Mouse (Mus musculus): Measurements from ENCODE around the gene Lpar1.

Gene Lpar1

DNA sequence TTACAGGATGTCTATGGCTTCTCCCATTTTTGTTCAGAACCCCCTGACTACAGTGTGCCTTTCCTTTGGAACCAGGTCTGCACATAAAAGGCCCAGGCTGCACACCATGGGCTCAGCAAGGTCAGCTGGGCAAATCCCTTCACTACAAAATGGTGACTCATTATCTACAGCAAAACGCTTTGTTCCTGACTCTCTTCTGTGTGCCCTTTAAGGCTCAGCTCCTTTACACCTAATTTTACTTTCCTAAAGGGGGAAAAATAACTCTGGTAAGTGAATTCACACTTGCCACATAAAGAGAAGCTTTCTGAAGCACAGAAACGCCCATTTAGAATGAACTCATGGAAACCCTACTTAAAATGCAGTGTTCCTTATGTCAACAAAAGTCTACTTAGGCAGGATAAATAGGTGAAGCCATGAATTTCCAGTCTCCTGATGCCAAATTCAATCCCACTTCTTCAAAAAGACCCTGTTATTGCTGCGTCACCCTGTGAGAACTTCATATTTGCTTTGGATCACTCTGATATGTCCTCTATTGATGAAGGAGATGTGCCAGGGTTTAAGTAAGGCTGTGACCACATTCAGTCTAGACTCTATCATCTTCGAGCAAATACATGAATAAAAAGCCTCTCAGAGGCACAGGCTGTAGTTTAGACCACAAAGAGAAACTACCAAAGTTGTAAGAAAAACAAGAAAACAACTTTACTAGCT is 82.3 kb downstream of the Lpar1 start:
- in situ Hi-C loops (cut with MboI; ENCODE audit: low pct_unique_long_range_greater_than_20kb in 1 of 2, low sequenced_read_pairs in 2 of 2, unreplicated experiment in 1 of 2) = no loop called here

DNA sequence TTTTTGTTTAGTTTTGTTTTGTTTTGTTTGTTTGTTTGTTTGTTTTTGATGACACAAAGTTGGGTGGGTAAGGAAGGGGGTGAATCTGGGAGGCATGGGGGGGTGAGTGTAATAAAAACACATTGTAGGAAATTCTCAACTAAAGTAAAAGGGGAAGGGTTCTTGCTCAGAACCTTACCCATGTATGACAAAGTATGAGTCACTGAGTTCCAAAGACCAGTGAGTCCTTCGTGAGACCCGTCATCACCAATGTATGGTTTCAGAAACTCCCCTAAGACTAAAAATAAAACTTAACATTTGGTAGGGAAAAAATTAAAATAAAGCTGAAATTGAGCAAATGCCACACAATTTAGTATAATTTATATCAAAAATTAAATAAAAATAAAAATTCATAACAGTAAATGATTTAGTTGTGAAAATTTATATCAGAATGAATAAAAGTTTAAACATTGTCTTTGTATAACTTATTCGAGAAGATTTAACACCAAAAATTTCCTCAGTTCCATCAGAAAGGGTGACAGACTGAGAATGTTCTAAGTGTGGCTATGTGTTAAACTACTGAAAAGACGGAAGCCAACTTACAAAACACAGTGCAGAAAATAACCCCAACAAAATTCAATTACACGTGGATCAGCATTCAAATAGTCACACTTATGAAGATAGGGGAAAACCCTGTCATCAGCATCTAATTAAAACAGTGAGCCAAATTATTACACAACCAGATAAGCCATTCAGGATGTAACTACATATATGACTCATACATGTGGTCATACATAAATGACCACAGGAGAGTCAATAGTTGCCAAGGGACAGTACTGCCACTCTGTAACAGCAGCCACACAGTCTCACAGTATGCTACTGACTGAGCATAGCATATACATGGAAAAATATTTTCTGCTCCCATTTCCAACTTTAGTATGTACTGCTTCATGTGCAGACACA is 83.8 kb downstream of the Lpar1 start:
- in situ Hi-C loops (cut with MboI; ENCODE audit: low pct_unique_long_range_greater_than_20kb in 1 of 2, low sequenced_read_pairs in 2 of 2, unreplicated experiment in 1 of 2) = no loop called here

DNA sequence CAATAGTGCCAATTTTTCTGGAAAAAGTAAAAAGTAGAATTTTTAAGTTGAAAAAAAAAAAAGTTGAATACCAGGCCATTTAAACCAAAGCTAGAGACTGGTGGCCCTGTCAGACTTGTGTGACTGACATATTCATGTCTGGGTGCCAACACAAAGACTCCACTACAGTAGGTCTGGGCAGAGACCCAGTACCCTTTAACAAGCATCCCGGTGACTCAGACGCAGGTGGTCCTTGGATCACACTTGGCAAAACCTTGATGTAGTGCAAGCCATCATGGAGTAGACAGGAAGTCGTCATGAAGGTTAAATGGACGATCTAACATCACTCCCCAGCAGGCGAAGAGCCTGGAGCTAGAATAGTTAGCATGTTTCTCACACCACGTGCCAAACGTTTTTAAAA is 84.7 kb downstream of the Lpar1 start:
- in situ Hi-C loops (cut with MboI; ENCODE audit: low pct_unique_long_range_greater_than_20kb in 1 of 2, low sequenced_read_pairs in 2 of 2, unreplicated experiment in 1 of 2) = no loop called here

DNA sequence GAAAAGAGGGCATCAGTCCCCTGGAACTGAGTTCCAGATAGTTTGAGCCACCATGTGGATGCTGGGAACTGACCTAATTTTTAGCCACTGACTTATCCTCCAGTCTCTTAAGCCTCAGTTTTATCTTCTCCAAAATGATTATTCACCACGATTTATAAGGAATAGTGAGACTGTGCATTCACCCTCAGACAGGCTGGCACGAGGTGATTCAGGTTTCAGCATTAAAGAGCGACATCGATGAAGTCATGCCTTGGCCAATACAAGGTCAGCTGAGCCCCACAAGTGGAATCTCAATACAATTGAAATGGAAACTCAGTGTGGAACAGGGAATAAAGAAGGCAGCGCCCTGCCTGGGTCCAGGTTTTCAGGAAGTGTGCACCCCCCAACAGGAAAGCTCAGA is 88.1 kb downstream of the Lpar1 start:
- in situ Hi-C loops (cut with MboI; ENCODE audit: low pct_unique_long_range_greater_than_20kb in 1 of 2, low sequenced_read_pairs in 2 of 2, unreplicated experiment in 1 of 2) = no loop called here

DNA sequence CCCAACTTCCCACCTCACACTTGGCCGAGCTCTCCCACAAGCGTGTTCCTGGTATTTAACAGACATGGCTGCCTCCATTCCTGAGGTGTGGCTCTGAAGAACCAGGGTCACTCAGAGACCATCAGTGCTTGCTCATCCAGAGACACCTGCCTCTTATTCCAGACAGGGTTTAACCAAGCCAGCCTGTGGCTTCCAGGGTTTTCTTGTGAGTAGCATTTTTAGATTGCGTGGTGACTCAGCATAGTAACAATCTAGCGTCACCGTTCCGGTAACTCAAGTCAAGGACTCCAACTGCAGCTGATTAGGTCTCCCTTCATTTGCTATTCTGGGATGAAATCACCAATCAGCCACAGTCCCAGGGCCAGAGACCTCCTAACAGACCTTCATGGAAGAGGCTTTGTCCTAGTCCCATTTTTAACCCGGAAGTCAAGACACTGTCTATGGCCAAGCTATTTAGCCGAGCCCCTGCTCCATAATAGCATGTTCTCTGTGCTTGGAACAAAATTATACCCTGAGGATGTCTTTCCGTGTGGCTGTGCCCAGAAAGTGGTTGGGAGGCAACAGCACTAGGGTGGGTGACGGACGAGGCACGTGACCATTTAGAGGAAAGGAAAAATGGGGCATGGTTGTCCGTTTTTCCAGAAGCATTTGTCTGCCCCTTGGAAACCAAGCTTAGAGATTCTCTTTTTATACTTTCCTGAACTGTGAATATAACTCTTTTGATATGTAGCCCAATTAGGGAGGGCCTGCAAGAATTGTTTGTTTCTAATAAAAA is 89.1 kb downstream of the Lpar1 start:
- in situ Hi-C loops (cut with MboI; ENCODE audit: low pct_unique_long_range_greater_than_20kb in 1 of 2, low sequenced_read_pairs in 2 of 2, unreplicated experiment in 1 of 2) = no loop called here

DNA sequence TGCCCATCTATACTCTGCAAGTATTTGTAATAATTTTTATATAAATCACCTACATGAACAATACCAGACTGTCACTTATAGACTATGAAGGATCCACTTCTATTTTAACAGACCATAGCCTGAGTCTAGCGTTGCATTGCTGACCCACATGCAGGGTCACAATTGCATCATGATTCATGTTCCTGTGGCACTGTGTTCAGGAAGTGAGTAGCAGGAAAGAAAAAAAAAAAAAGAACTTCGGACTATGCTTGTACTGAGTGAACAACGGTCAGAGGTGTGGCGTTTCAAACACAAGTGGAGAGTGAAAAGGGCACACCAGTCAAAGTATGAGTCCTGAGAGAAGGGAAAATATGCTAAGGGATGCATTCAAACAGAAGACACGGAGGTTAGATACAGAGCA is 90.7 kb downstream of the Lpar1 start:
- in situ Hi-C loops (cut with MboI; ENCODE audit: low pct_unique_long_range_greater_than_20kb in 1 of 2, low sequenced_read_pairs in 2 of 2, unreplicated experiment in 1 of 2) = no loop called here

DNA sequence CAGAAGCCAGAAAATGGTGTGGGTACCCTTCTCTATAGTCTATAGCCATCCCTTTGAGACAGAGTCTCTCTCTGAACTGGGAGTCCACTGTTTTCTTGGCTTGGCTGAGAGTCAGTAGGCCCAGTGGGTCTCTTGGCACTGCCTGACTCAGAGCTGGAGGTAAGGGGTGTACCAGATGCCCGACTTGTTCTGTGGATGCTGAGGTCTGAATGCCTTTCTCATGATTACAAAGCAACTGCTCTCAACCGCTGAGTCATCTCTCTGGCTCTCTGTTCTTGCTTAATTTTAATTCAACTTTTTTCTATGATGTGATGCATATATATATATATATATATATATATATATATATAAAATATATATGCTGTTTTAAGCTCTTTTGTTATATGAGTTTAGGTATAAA is 91.1 kb downstream of the Lpar1 start:
- in situ Hi-C loops (cut with MboI; ENCODE audit: low pct_unique_long_range_greater_than_20kb in 1 of 2, low sequenced_read_pairs in 2 of 2, unreplicated experiment in 1 of 2) = no loop called here

DNA sequence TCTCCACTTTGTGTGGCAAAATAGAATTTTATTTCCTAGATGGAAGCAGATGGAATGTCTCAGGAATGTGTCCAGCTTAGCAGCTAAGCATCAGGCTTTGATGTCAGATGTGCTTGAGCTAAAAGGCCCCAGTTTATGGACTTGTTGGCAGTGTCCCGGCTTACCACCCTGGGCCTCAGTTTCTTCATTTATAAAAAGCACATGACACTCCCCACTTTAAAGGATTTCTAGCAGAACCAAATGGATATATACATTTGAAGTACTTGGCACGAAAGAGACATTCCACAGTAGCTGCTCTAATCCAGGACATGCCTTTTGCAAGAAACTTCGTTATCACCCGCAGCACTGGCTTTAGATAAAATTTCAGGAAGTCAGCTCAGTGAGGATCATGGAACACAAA is 100.4 kb downstream of the Lpar1 start:
- in situ Hi-C loops (cut with MboI; ENCODE audit: low pct_unique_long_range_greater_than_20kb in 1 of 2, low sequenced_read_pairs in 2 of 2, unreplicated experiment in 1 of 2) = no loop called here

DNA sequence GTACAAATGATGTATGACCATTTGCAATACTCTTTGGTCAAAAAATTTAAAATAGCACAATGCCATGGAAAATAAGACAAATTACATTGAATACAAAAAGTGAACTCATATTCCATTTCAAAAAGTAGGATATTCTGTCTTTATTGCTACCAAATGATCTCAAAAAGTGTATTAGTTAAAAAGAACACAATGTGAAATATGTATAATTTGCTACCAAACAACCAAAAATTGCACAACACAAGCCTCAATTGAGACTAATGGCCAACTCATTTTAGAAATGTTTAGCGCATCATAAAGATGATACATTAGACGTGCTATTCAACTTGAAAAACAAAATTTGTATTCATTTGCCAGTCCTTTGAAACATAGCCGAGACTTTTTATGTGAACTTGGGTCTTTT is 104.9 kb downstream of the Lpar1 start:
- in situ Hi-C loops (cut with MboI; ENCODE audit: low pct_unique_long_range_greater_than_20kb in 1 of 2, low sequenced_read_pairs in 2 of 2, unreplicated experiment in 1 of 2) = loop anchor here in 1 of 2 experiments (25.0 kb wide), 1 partner anchor 163 kb away; no protein-coding TSS in a partner anchor

DNA sequence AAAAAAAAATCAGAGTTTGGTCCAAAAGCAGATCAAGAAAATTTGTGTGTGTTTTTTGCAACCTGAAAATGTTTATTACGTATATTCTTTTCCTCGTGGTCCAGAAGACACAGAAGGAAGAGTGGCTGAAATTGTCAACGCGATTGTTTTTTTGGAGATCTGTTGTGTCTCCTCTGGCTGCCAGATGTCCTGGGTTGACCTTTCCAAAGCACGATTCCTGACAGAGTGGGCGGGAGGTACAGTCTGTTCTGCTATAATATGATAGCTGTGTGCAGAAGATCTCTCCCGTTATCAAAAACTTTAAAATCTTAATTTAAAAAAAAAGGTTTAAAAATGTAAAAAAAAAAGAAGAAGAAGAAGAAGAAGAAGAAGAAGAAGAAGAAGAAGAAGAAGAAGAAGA is 105.9 kb downstream of the Lpar1 start:
- in situ Hi-C loops (cut with MboI; ENCODE audit: low pct_unique_long_range_greater_than_20kb in 1 of 2, low sequenced_read_pairs in 2 of 2, unreplicated experiment in 1 of 2) = loop anchor here in 1 of 2 experiments (25.0 kb wide), 1 partner anchor 164 kb away; no protein-coding TSS in a partner anchor

DNA sequence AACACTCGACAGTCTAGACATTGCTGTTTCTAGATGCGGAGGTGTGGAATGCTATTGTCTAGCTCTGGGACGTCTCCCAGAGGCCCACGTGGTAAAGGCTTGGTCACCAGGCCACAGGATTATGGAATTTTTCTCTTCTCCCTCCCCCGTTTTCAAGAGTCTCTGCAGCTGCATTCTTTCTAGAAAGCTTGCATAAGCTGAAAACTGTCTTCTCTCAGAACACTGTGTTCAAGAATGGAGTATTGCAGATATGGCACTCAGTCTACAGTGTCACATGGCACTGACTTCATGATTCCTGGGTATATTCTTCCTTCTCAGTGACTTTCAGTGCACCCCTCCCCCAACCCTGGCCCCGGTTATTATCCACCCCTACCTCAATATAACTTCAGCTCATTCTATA is 107.9 kb downstream of the Lpar1 start:
- in situ Hi-C loops (cut with MboI; ENCODE audit: low pct_unique_long_range_greater_than_20kb in 1 of 2, low sequenced_read_pairs in 2 of 2, unreplicated experiment in 1 of 2) = loop anchor here in 1 of 2 experiments (25.0 kb wide), 1 partner anchor 166 kb away; no protein-coding TSS in a partner anchor

DNA sequence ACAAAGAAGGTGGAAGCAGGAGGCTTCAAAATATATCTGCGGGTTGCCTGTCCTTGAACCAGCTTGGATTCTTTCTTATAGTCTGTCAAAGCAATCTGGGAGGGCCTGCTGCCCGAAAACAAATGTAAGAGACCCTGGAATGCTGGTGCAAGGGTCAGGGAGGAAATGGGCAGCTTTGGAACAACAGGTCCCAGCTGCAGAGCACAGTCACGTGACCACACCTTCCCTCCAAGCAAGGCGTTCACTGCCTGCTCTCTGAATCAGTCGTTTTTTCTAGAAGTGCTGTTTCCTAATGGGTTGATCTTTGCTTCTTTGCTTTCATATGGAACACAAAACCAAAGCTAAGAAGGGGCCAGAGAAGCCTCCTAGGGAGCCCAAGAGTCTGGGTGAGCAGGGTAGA is 111.4 kb downstream of the Lpar1 start:
- in situ Hi-C loops (cut with MboI; ENCODE audit: low pct_unique_long_range_greater_than_20kb in 1 of 2, low sequenced_read_pairs in 2 of 2, unreplicated experiment in 1 of 2) = loop anchor here in 1 of 2 experiments (25.0 kb wide), 1 partner anchor 170 kb away; no protein-coding TSS in a partner anchor

DNA sequence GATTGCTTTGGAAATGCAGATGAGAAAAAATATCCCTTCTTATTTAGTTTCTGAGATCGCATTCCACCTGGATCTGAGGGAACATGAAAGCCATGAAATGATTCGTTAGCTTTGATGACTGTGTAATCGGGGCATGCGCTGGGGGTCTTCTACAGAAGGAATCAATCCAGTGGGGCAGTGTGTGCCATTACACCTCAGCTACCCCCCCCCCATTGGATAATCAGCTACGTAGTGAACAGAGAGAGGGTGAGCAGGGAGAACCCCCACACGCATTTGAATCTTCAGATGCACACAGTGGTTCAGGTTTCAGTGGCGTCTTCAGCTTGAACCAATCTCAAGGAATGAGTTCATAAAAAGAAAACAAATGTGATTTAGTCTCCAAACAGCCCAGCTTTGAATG is 115.0 kb downstream of the Lpar1 start:
- in situ Hi-C loops (cut with MboI; ENCODE audit: low pct_unique_long_range_greater_than_20kb in 1 of 2, low sequenced_read_pairs in 2 of 2, unreplicated experiment in 1 of 2) = loop anchor here in 1 of 2 experiments (25.0 kb wide), 1 partner anchor 174 kb away; no protein-coding TSS in a partner anchor

DNA sequence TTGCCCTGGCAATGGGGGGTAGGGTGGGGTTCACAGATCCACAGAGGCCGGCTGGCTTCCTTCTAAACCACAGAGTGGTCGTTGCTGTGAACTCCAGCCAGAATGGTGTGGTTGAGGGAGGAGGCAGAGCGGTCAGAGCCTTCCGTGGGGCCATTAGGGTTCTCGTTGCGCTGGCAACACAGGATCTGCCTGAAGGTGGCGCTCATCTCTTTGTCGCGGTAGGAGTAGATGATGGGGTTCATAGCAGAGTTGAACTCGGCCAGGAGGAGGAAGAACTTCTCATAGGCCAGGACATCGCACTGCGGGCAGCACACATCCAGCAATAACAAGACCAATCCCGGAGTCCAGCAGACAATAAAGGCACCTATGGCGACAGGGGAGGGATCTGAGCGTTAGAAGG is 116.4 kb downstream of the Lpar1 start:
- in situ Hi-C loops (cut with MboI; ENCODE audit: low pct_unique_long_range_greater_than_20kb in 1 of 2, low sequenced_read_pairs in 2 of 2, unreplicated experiment in 1 of 2) = loop anchor here in 1 of 2 experiments (25.0 kb wide), 1 partner anchor 175 kb away; no protein-coding TSS in a partner anchor

DNA sequence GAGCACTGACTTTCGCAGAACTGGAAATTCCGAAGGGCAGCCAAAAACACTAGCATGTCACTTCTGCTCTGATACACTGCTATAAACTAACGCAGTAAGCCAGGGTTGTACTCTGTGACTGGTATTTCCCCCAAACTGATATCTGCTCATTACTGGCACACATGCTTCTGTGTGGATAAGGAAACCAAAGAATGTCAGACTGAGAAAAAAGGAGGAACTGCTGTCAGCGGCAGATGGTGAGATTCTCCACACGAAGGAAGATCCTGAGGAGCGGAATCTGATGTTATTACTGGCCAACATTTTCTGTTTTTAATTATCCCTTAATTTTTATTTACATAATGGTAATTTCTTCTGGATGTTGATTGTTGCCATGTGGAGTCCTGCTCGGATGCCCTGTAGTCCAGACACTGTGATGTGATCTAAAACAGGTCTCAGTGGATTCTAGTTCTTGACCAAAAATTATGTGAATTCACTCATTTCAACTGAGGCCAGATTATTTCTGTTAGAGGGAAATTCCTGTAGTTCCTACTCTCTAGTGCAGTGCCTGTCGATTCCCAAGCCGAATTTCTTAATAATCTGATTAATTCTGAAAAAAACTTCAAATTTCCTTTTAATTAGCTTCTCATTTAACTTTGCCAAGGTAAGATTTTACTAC is 130.3 kb downstream of the Lpar1 start:
- in situ Hi-C loops (cut with MboI; ENCODE audit: low pct_unique_long_range_greater_than_20kb in 1 of 2, low sequenced_read_pairs in 2 of 2, unreplicated experiment in 1 of 2) = no loop called here

DNA sequence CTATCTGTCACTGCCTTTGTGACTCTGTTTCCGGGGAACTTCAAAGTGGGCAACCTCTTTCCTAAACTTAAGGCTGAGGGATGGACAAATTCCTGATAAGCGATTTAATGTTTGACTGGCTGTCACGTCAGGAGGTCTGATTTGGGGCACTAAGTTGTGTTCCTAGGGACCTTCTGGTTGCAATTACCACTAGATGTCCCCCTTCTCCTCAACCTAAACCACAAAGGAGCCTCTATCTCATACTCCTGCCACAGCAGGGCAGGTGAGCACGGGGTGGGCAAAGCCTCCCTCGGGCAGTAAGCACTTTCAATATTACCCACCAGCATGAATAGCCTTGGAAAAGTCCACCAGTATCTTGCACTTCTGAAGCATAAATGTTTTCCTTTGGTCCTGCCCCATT is 134.5 kb downstream of the Lpar1 start:
- in situ Hi-C loops (cut with MboI; ENCODE audit: low pct_unique_long_range_greater_than_20kb in 1 of 2, low sequenced_read_pairs in 2 of 2, unreplicated experiment in 1 of 2) = loop anchor here in 1 of 2 experiments (5.0 kb wide), 2 partner anchors 203 to 328 kb away; no protein-coding TSS in a partner anchor

DNA sequence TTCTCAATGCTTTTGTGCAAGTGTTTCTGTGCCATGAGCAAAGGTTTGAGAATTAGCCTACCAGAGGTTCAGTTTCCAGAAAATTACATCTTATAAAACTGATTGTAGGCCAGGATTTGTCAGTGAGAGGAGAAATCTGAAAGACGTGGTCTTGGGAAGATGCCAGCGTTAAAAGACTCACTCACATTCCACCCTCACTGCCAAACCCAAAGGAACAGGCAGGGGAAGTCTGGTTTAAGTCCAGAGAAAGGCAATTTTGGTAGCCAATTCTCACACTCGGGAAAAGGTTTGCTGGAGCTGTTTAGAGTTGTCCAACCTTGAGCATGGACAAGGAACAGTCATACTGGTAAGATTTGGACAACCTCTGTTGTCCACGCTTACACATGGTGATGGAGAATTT is 136.4 kb downstream of the Lpar1 start:
- in situ Hi-C loops (cut with MboI; ENCODE audit: low pct_unique_long_range_greater_than_20kb in 1 of 2, low sequenced_read_pairs in 2 of 2, unreplicated experiment in 1 of 2) = loop anchor here in 1 of 2 experiments (5.0 kb wide), 2 partner anchors 205 to 330 kb away; no protein-coding TSS in a partner anchor

DNA sequence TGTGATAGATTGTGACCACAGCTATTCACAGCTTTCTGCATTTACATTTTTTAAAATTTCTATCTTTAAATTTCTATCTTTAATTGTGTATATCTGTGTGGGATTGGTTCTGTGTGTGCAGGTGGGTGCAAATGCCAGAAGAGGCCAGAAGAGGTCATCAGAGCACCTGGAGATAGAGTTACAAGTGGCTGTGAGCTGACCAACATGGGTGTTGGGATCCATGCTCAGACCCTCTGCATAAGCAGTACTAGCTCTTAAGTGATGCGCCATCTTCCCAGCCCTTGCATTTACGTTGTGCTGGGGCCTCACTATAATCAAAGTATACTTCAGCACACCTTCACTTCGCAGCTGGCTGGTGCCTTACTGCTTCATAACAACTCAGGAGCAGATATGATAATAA is 138.2 kb downstream of the Lpar1 start:
- in situ Hi-C loops (cut with MboI; ENCODE audit: low pct_unique_long_range_greater_than_20kb in 1 of 2, low sequenced_read_pairs in 2 of 2, unreplicated experiment in 1 of 2) = loop anchor here in 1 of 2 experiments (5.0 kb wide), 2 partner anchors 207 to 332 kb away; no protein-coding TSS in a partner anchor

All from mouse embryonic stem cell (cell line).